Mouse (Mus musculus) heart, embryonic 15.5 days (tissue): ENCODE measurements around the gene Dnah11. TPM values are rescaled to one million over a fixed set of nuclear protein-coding genes. Genes with fewer than 3 reads are reported as not detected.

ENCODE experiments used
- ATAC-seq: fragments of 200-750 bp; cut with Nextera tagmentation; replicated peaks from 2 replicates; pipeline ENCODE4 v1.8.0; 2017; ENCODE audit warnings: low read depth, moderate TSS enrichment; ENCODE audit not compliant: insufficient number of reproducible peaks, insufficient read depth, low FRiP score
- H3K27ac ChIP-seq: fragments of 300-500 bp; sonication (generic); 2 replicates; pipeline ENCODE4 v1.5.1; 2015; ENCODE audit warnings: mild to moderate bottlenecking, inconsistent platforms
- H3K27me3 ChIP-seq: fragments of 300-500 bp; sonication (generic); 2 replicates; pipeline ENCODE4 v1.6.1; 2015; ENCODE audit warnings: inconsistent platforms
- H3K36me3 ChIP-seq: fragments of 300-500 bp; sonication (generic); 2 replicates; pipeline ENCODE4 v1.6.1; 2015; ENCODE audit warnings: mild to moderate bottlenecking, inconsistent platforms
- H3K4me1 ChIP-seq: fragments of 300-500 bp; sonication (generic); replicated peaks from 2 replicates; pipeline ENCODE4 v1.6.1; 2015; ENCODE audit warnings: inconsistent platforms
- H3K4me2 ChIP-seq: fragments of 300-500 bp; sonication (generic); 2 replicates; pipeline ENCODE4 v1.6.1; 2015; ENCODE audit warnings: inconsistent platforms, mild to moderate bottlenecking, moderate library complexity
- H3K4me3 ChIP-seq: fragments of 300-500 bp; sonication (generic); 2 replicates; pipeline ENCODE4 v1.5.1; 2015; ENCODE audit warnings: mild to moderate bottlenecking, inconsistent platforms
- H3K9ac ChIP-seq: fragments of 300-500 bp; sonication (generic); 2 replicates; pipeline ENCODE4 v1.6.1; 2015; ENCODE audit warnings: mild to moderate bottlenecking, inconsistent platforms
- H3K9me3 ChIP-seq: fragments of 300-500 bp; sonication (generic); replicated peaks from 2 replicates; pipeline ENCODE4 v1.6.1; 2016; ENCODE audit warnings: inconsistent platforms
- WGBS: fragments of 180-500 bp; shearing (Covaris S2); methylation state at CpG from one replicate; pipeline ENCODE4 v1.1.7; 2015; ENCODE audit warnings: mixed read lengths; 5-methylcytosine and 5-hydroxymethylcytosine counted together
- polyA plus RNA-seq: library from polyadenylated mRNA; unstranded; fragments of >200 nt; fragmentation: Nextera tagmentation; extraction: Ambion mirVana; gene quantifications from 2 replicates; pipeline ENCODE4 v1.2.1, GENCODE M21; 2015

Gene Dnah11
- polyA plus RNA-seq, 1 experiment from 2014 or later = 0.03 TPM

DNA sequence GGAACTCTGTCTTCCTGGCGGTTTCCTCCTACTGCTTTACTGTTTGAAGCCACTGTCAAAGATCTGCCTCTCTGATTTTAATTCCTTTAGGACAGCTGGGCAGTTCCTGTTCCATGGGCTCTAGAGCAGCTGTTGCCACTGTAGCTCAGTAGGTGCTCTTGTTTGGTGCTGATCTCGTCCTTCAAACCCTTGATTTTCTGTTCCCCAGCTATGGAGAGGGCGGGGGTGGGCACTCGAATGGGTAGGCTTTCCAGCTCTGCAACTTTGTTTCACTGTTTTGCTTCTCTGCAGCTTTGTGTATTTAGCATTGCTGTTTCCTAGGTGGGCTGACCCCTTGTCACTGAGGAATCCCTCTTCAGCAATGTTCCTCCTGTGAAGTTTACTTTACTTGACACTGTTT is 34.1 kb downstream of the Dnah11 start:
- Histone ChIP-seq H3K27me3 (no peaks in the 10 kb centered on the region), H3K27ac (no peak overlapping the region), H3K4me3 (no peak overlapping the region), H3K4me1 (no peaks in the 10 kb centered on the region), H3K36me3 (no peaks in the 10 kb centered on the region), H3K9ac (no peak overlapping the region), H3K9me3 (no peaks in the 10 kb centered on the region), H3K4me2 (no peak overlapping the region)
- WGBS = 35% methylated on average over 4 of the region's 4 CpGs
- ATAC-seq = no peak

DNA sequence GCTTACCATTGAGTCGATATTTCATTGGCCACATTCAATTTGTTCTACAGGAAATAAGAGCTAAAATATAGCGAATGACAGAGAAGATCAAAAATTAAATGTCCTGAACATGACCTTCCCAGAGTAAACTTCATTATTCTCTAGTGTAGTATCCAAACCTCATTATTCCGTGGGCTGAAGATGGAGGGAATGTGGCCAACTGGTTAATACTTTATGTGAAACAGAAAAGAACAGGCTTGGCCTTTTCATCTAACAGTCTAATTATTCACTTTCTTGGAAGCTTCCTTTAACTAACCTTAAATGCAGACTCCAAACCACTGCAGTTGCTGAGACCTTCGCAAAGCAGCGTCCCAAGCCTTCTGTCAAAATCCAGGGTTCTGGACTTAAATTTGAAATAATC is 41.9 kb downstream of the Dnah11 start:
- no peak overlapping the region for H3K9ac ChIP-seq
- no peak for ATAC-seq

GRCm38 (mm10) chr12:118147521-118148033 is 51.3 kb downstream of the Dnah11 start:
- no peaks in the 10 kb centered on the region for H3K4me1 ChIP-seq
- no peak overlapping the region for H3K4me3 ChIP-seq
- no peaks in the 10 kb centered on the region for H3K36me3 ChIP-seq
- no peaks in the 10 kb centered on the region for H3K27me3 ChIP-seq
- H3K27ac ChIP-seq = no peak overlapping the region
- no peak overlapping the region for H3K9ac ChIP-seq
- no peak for ATAC-seq
- no peaks in the 10 kb centered on the region for H3K9me3 ChIP-seq
- 80% methylated on average over 2 of the region's 2 CpGs for WGBS
- H3K4me2 ChIP-seq = no peak overlapping the region

More for the DNA sequence above, 41.9 kb downstream of the Dnah11 start:
- Histone ChIP-seq H3K36me3 (no peaks in the 10 kb centered on the region), H3K27me3 (no peaks in the 10 kb centered on the region), H3K27ac (no peak overlapping the region), H3K9me3 (no peaks in the 10 kb centered on the region), H3K4me3 (no peak overlapping the region), H3K4me2 (no peak overlapping the region), H3K4me1 (no peaks in the 10 kb centered on the region)
- WGBS = 87% methylated on average over 5 of the region's 5 CpGs

- Histone ChIP-seq H3K4me2 (no peak overlapping the region), H3K27ac (no peak overlapping the region), H3K9me3 (no peaks in the 10 kb centered on the region), H3K4me3 (no peak overlapping the region), H3K27me3 (no peaks in the 10 kb centered on the region), H3K36me3 (no peaks in the 10 kb centered on the region), H3K4me1 (no peaks in the 10 kb centered on the region), H3K9ac (no peak overlapping the region)
- no peak for ATAC-seq
- 77% methylated on average over 4 of the region's 4 CpGs for WGBS
These were observed 70.7 kb downstream of the Dnah11 start for GRCm38 (mm10) chr12:118128116-118128515.

- Histone ChIP-seq H3K9me3 (no peaks in the 10 kb centered on the region), H3K27ac (no peak overlapping the region), H3K36me3 (no peaks in the 10 kb centered on the region), H3K4me2 (no peak overlapping the region), H3K4me1 (no peaks in the 10 kb centered on the region), H3K9ac (no peak overlapping the region), H3K4me3 (no peak overlapping the region), H3K27me3 (no peaks in the 10 kb centered on the region)
- ATAC-seq = no peak
- WGBS = 92% methylated on average over 3 of the region's 3 CpGs
These were observed 79.2 kb downstream of the Dnah11 start for GRCm38 (mm10) chr12:118119668-118120067.

- Histone ChIP-seq H3K27me3 (no peaks in the 10 kb centered on the region), H3K4me2 (no peak overlapping the region), H3K36me3 (no peaks in the 10 kb centered on the region), H3K4me3 (no peak overlapping the region), H3K4me1 (no peaks in the 10 kb centered on the region), H3K9ac (no peak overlapping the region), H3K9me3 (no peaks in the 10 kb centered on the region), H3K27ac (no peak overlapping the region)
- ATAC-seq = no peak
- 46% methylated on average over 8 of the region's 8 CpGs for WGBS
These were observed 86.2 kb downstream of the Dnah11 start for GRCm38 (mm10) chr12:118112599-118112998.

DNA sequence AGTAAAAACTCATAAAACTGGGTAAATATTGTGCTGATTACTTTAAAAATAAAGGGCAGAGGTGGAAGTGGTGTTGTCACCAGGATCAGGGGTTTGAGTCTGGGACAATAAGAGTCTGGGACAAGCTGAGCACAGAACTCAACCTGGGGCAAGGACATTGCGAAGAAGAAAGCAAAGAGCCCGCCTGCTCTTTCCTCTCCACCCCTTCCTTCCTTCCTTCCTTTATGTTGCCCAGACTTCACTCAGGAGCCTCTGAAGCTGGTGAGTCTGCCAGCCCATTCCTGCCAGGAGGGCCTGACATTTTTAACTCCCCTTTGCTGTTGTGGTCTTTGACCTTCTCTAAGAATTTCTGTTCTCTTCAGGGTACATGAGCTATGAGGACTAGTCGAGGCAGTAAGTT is 86.9 kb downstream of the Dnah11 start:
- H3K9ac ChIP-seq = no peak overlapping the region
- no peak overlapping the region for H3K27ac ChIP-seq
- no peak for ATAC-seq
- H3K36me3 ChIP-seq = no peaks in the 10 kb centered on the region
- no peak overlapping the region for H3K4me3 ChIP-seq
- H3K4me1 ChIP-seq = no peaks in the 10 kb centered on the region
- H3K4me2 ChIP-seq = no peak overlapping the region
- H3K27me3 ChIP-seq = no peaks in the 10 kb centered on the region
- 67% methylated on average over 3 of the region's 3 CpGs for WGBS
- no peaks in the 10 kb centered on the region for H3K9me3 ChIP-seq

GRCm38 (mm10) chr12:118107719-118108118 is 91.1 kb downstream of the Dnah11 start:
- WGBS = 87% methylated on average over 1 of the region's 1 CpGs
- no peak for ATAC-seq
- no peak overlapping the region for H3K4me2 ChIP-seq

DNA sequence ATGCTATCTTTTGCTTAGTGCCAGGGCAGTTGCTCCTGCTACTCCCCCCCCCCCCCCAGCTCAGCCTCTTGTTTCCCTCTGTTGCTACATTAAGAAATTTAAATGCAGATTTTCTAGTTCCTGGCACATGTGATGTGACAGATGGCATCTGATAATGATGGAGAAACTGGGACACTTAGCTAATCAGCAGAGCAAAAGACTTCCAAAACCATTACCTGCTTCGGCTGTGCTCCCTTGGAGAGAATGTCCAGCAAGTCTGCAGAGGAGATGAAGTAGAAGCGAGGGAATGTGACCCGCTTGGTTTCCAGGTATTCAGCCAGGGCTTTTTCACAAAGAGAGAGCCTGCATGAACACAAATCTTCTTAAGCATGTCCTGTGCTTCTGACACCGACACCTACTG is 94.3 kb downstream of the Dnah11 start:
- H3K9me3 ChIP-seq = no peaks in the 10 kb centered on the region
- no peaks in the 10 kb centered on the region for H3K27me3 ChIP-seq
- no peaks in the 10 kb centered on the region for H3K4me1 ChIP-seq
- H3K4me3 ChIP-seq = no peak overlapping the region
- H3K9ac ChIP-seq = no peak overlapping the region
- no peak overlapping the region for H3K4me2 ChIP-seq
- no peak for ATAC-seq
- 75% methylated on average over 4 of the region's 4 CpGs for WGBS
- no peak overlapping the region for H3K27ac ChIP-seq
- H3K36me3 ChIP-seq = no peaks in the 10 kb centered on the region

More at GRCm38 (mm10) chr12:118107719-118108118, 91.1 kb downstream of the Dnah11 start:
- no peaks in the 10 kb centered on the region for H3K36me3 ChIP-seq
- no peak overlapping the region for H3K9ac ChIP-seq
- H3K27me3 ChIP-seq = no peaks in the 10 kb centered on the region
- H3K9me3 ChIP-seq = no peaks in the 10 kb centered on the region
- no peaks in the 10 kb centered on the region for H3K4me1 ChIP-seq
- H3K27ac ChIP-seq = no peak overlapping the region
- no peak overlapping the region for H3K4me3 ChIP-seq

DNA sequence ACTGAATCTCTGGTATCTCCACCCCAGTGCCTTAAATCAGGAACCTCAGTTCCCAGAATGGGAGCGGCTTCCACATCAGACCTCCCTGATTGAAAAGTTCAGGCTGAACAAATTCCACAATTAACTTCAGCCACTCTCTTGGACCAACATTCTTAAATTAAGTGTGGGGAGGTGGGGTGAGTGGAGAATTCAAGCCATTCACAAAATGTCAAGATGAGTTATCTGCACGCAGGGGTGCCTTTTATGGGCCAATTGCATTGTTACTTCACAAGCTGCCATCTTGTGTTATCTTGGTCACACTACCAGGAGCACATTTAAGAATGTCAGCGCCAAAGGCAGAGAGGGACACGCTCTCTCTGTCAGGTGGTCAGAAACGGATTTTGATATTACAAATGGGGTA is 99.1 kb downstream of the Dnah11 start:
- Histone ChIP-seq H3K27ac (no peak overlapping the region), H3K4me3 (no peak overlapping the region), H3K9me3 (no peaks in the 10 kb centered on the region), H3K4me2 (no peak overlapping the region), H3K36me3 (no peaks in the 10 kb centered on the region), H3K9ac (no peak overlapping the region), H3K4me1 (no peaks in the 10 kb centered on the region), H3K27me3 (no peaks in the 10 kb centered on the region)
- 62% methylated on average over 5 of the region's 5 CpGs for WGBS
- no peak for ATAC-seq

GRCm38 (mm10) chr12:118098257-118098656 is 100.6 kb downstream of the Dnah11 start:
- Histone ChIP-seq H3K9me3 (no peaks in the 10 kb centered on the region), H3K4me2 (no peak overlapping the region), H3K9ac (no peak overlapping the region), H3K36me3 (no peaks in the 10 kb centered on the region), H3K4me3 (no peak overlapping the region), H3K27me3 (no peaks in the 10 kb centered on the region), H3K4me1 (no peaks in the 10 kb centered on the region), H3K27ac (no peak overlapping the region)
- no peak for ATAC-seq
- 72% methylated on average over 3 of the region's 3 CpGs for WGBS

GRCm38 (mm10) chr12:118094946-118095345 is 103.9 kb downstream of the Dnah11 start:
- H3K36me3 ChIP-seq = no peaks in the 10 kb centered on the region
- H3K9me3 ChIP-seq = no peaks in the 10 kb centered on the region
- H3K4me1 ChIP-seq = no peaks in the 10 kb centered on the region
- no peak overlapping the region for H3K9ac ChIP-seq
- no peak overlapping the region for H3K4me3 ChIP-seq
- no peak overlapping the region for H3K27ac ChIP-seq
- 80% methylated on average over 4 of the region's 4 CpGs for WGBS
- no peak overlapping the region for H3K4me2 ChIP-seq
- H3K27me3 ChIP-seq = no peaks in the 10 kb centered on the region
- no peak for ATAC-seq
